8 mouse cellular contexts compared by ENCODE assay signal in the genomic region with DNA sequence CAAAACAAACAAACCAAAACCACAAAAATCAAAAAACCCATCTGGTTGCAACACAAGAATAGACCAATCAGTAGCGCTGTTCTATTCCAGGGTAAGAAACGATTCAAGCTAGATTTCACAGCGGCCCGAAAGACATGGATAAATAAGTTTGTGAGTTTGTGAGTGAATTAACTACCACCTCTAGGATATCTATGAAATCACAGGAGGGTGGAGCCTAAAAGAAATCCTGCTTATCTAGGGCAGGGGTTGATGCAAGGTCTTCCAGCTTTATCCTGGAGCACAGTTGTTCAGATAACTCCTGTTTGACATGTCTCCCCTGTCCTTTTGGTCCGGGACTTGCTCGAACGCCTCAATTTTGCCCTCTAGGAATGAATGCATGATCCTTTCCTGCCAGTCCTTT. TPM values are rescaled to one million over a fixed set of nuclear protein-coding genes. Genes with fewer than 3 reads are reported as not detected.
DNase-seq lines count a peak whose midpoint lies in the region; ATAC-seq and TF ChIP-seq lines count a peak whose summit lies in the region.

No protein-coding gene starts in this region.

- WGBS in cerebellum, adult 2 months, result 20% methylated on average over 7 of the region's 7 CpGs
- WGBS in neural tube, embryonic 11.5 days, result 29% methylated on average over 7 of the region's 7 CpGs
- 30% methylated on average over 7 of the region's 7 CpGs for WGBS in limb, embryonic 14.5 days
- WGBS in stomach, embryonic 15.5 days, result 24% methylated on average over 7 of the region's 7 CpGs

- H3K36me3 ChIP-seq in neural tube, embryonic 11.5 days (ENCODE audit: control insufficient read depth, insufficient read depth, low read length), result no peaks in the 10 kb centered on the region
- no peaks in the 10 kb centered on the region for H3K36me3 ChIP-seq in limb, embryonic 14.5 days (ENCODE audit: control insufficient read depth, insufficient read depth, low read length)
- no peaks in the 10 kb centered on the region for H3K36me3 ChIP-seq in stomach, embryonic 15.5 days

- TF ChIP-seq POLR2A in cerebellum, adult 2 months (IDR thresholded peaks at IDR 0.05; ENCODE audit: borderline replicate concordance, insufficient read depth, low read length), result no peak
- no peak for TF ChIP-seq POLR2A in limb, embryonic 14.5 days (IDR thresholded peaks at IDR 0.05; ENCODE audit: borderline replicate concordance, extremely low read depth, insufficient read depth, insufficient read length)

- H3K9ac ChIP-seq in neural tube, embryonic 11.5 days (ENCODE audit: low read length), result peak overlapping the region; percentile 57
- H3K9ac ChIP-seq in limb, embryonic 14.5 days (ENCODE audit: low read depth, low read length, severe bottlenecking), result peak overlapping the region; percentile 66; the same call in 1 of the 2 replicates
- H3K9ac ChIP-seq in stomach, embryonic 15.5 days, result no peak overlapping the region

- H3K9me3 ChIP-seq in neural tube, embryonic 11.5 days (ENCODE audit: control insufficient read depth, low read length), result no peaks in the 10 kb centered on the region
- H3K9me3 ChIP-seq in limb, embryonic 14.5 days (ENCODE audit: control insufficient read depth, low read length), result no peaks in the 10 kb centered on the region
- no peaks in the 10 kb centered on the region for H3K9me3 ChIP-seq in stomach, embryonic 15.5 days

- no peak for ATAC-seq in neural tube, embryonic 11.5 days (ENCODE audit: insufficient read depth, low FRiP score, low TSS enrichment)
- no peak for ATAC-seq in limb, embryonic 14.5 days (ENCODE audit: low FRiP score, low read depth)
- no peak for ATAC-seq in stomach, embryonic 15.5 days (ENCODE audit: insufficient read depth, low FRiP score, low read depth)

- DNase-seq in cerebellum, adult 2 months, result no peak
- no peak for DNase-seq in cerebellum, postnatal 14 days
- DNase-seq in neural tube, embryonic 11.5 days (ENCODE audit: low spot score), result no peak
- DNase-seq in neural tube, embryonic 10.5 days (ENCODE audit: extremely low spot score, low spot score), result no peak
- no peak for DNase-seq in limb, embryonic 14.5 days (ENCODE audit: low spot score)
- no peak for DNase-seq in left cerebral cortex, adult 8-10 months (ENCODE audit: low spot score in 2 of 2)
- DNase-seq in cerebellum, adult 11 months, result no peak

- H3K4me1 ChIP-seq in cerebellum, adult 2 months (ENCODE audit: control insufficient read depth, insufficient read depth, low read length), result peaks cover 4% of the 10 kb centered on the region; the same call in 1 of the 2 replicates
- H3K4me1 ChIP-seq in neural tube, embryonic 11.5 days (ENCODE audit: control insufficient read depth, insufficient read depth, low read length), result peaks cover 10% of the 10 kb centered on the region; the same call in 1 of the 2 replicates
- peaks cover 16% of the 10 kb centered on the region for H3K4me1 ChIP-seq in limb, embryonic 14.5 days (ENCODE audit: control insufficient read depth, insufficient read depth, low read length)
- peaks cover 28% of the 10 kb centered on the region for H3K4me1 ChIP-seq in stomach, embryonic 15.5 days

- TF ChIP-seq CTCF in cerebellum, adult 2 months (IDR thresholded peaks at IDR 0.05; ENCODE audit: borderline replicate concordance, insufficient read depth, low read depth, low read length), result no peak

- peak overlapping the region; percentile 74 for H3K4me2 ChIP-seq in neural tube, embryonic 11.5 days (ENCODE audit: low read depth)
- H3K4me2 ChIP-seq in limb, embryonic 14.5 days (replicated peaks; ENCODE audit: low read depth, low read length, severe bottlenecking), result peak overlapping the region; percentile 87
- H3K4me2 ChIP-seq in stomach, embryonic 15.5 days, result peak overlapping the region; percentile 81

- H3K27ac ChIP-seq in cerebellum, adult 2 months (ENCODE audit: insufficient read depth, low read length), result no peak overlapping the region
- peak overlapping the region; percentile 54; the same call in 1 of the 2 replicates for H3K27ac ChIP-seq in neural tube, embryonic 11.5 days (ENCODE audit: low read depth, low read length)
- no peak overlapping the region for H3K27ac ChIP-seq in limb, embryonic 14.5 days (replicated peaks; ENCODE audit: low read depth, low read length)
- H3K27ac ChIP-seq in stomach, embryonic 15.5 days, result peak overlapping the region; percentile 31; the same call in 1 of the 2 replicates

- H3K27me3 ChIP-seq in cerebellum, adult 2 months (ENCODE audit: control insufficient read depth, insufficient read depth, low read length), result no peaks in the 10 kb centered on the region
- H3K27me3 ChIP-seq in neural tube, embryonic 11.5 days (ENCODE audit: control insufficient read depth, insufficient read depth, low read length), result no peaks in the 10 kb centered on the region
- H3K27me3 ChIP-seq in limb, embryonic 14.5 days (ENCODE audit: control insufficient read depth, insufficient read depth, low read length), result no peaks in the 10 kb centered on the region
- no peaks in the 10 kb centered on the region for H3K27me3 ChIP-seq in stomach, embryonic 15.5 days (replicated peaks)

- peak overlapping the region; percentile 71 for H3K4me3 ChIP-seq in cerebellum, adult 2 months (replicated peaks; ENCODE audit: insufficient read depth, low read depth, low read length)
- H3K4me3 ChIP-seq in neural tube, embryonic 11.5 days (ENCODE audit: low read depth, low read length), result peak overlapping the region; percentile 52
- peak overlapping the region; percentile 69 for H3K4me3 ChIP-seq in limb, embryonic 14.5 days (replicated peaks; ENCODE audit: low read length)
- peak overlapping the region; percentile 77 for H3K4me3 ChIP-seq in stomach, embryonic 15.5 days (replicated peaks)

RNA-seq across cellular contexts. Expression of gene Scamp2, which starts 0.5 kb away (rescaled TPM):
- 35.5 and 38.8 TPM in 2 replicates for polyA plus RNA-seq in cerebellum, adult 2 months (2012; rRNA removed)
- polyA plus RNA-seq in neural tube, embryonic 11.5 days (2014; fragmentation: Nextera tagmentation; extraction: Ambion mirVana), result 56.7 and 59.6 TPM in 2 replicates
- 75.3 and 99.2 TPM in 2 replicates for polyA plus RNA-seq in limb, embryonic 14.5 days (2012; rRNA removed)
- polyA plus RNA-seq in limb, embryonic 14.5 days (2014; fragmentation: Nextera tagmentation; extraction: Ambion mirVana), result 81.7 and 82.5 TPM in 2 replicates
- polyA plus RNA-seq in stomach, embryonic 15.5 days (2015; fragmentation: Nextera tagmentation; extraction: Ambion mirVana), result 76.6 and 84.2 TPM in 2 replicates
- total RNA-seq in left cerebral cortex, adult 8-10 months (2022), result 10 to 100 TPM; 22.7 to 29.9 (median 27.9) TPM

RNA-seq across cellular contexts. Expression of gene Mpi, which starts 7.7 kb away (rescaled TPM):
- polyA plus RNA-seq in cerebellum, adult 2 months (2012; rRNA removed), result 86.5 and 95.1 TPM in 2 replicates
- polyA plus RNA-seq in neural tube, embryonic 11.5 days (2014; fragmentation: Nextera tagmentation; extraction: Ambion mirVana), result 52.8 and 53.0 TPM in 2 replicates
- 51.0 and 55.6 TPM in 2 replicates for polyA plus RNA-seq in limb, embryonic 14.5 days (2012; rRNA removed)
- polyA plus RNA-seq in limb, embryonic 14.5 days (2014; fragmentation: Nextera tagmentation; extraction: Ambion mirVana), result 34.4 and 37.5 TPM in 2 replicates
- polyA plus RNA-seq in stomach, embryonic 15.5 days (2015; fragmentation: Nextera tagmentation; extraction: Ambion mirVana), result 38.9 and 48.4 TPM in 2 replicates
- 10 to 100 TPM; 64.0 to 74.0 (median 66.0) TPM for total RNA-seq in left cerebral cortex, adult 8-10 months (2022)

RNA-seq across cellular contexts. Expression of gene Fam219b, which starts 22.9 kb away (rescaled TPM):
- 10.9 and 11.0 TPM in 2 replicates for polyA plus RNA-seq in cerebellum, adult 2 months (2012; rRNA removed)
- 15.9 and 18.2 TPM in 2 replicates for polyA plus RNA-seq in neural tube, embryonic 11.5 days (2014; fragmentation: Nextera tagmentation; extraction: Ambion mirVana)
- polyA plus RNA-seq in limb, embryonic 14.5 days (2012; rRNA removed), result 16.2 and 19.0 TPM in 2 replicates
- polyA plus RNA-seq in limb, embryonic 14.5 days (2014; fragmentation: Nextera tagmentation; extraction: Ambion mirVana), result 25.2 and 27.0 TPM in 2 replicates
- polyA plus RNA-seq in stomach, embryonic 15.5 days (2015; fragmentation: Nextera tagmentation; extraction: Ambion mirVana), result 18.7 and 19.7 TPM in 2 replicates
- 10 to 100 TPM; 18.0 to 21.8 (median 20.4) TPM for total RNA-seq in left cerebral cortex, adult 8-10 months (2022)

RNA-seq across cellular contexts. Expression of gene Ulk3, which starts 29.0 kb away (rescaled TPM):
- polyA plus RNA-seq in cerebellum, adult 2 months (2012; rRNA removed), result 39.5 and 40.3 TPM in 2 replicates
- 7.3 and 10.9 TPM in 2 replicates for polyA plus RNA-seq in neural tube, embryonic 11.5 days (2014; fragmentation: Nextera tagmentation; extraction: Ambion mirVana)
- polyA plus RNA-seq in limb, embryonic 14.5 days (2012; rRNA removed), result 41.7 and 47.2 TPM in 2 replicates
- polyA plus RNA-seq in limb, embryonic 14.5 days (2014; fragmentation: Nextera tagmentation; extraction: Ambion mirVana), result 13.1 and 13.8 TPM in 2 replicates
- polyA plus RNA-seq in stomach, embryonic 15.5 days (2015; fragmentation: Nextera tagmentation; extraction: Ambion mirVana), result 17.4 and 19.2 TPM in 2 replicates
- total RNA-seq in left cerebral cortex, adult 8-10 months (2022), result 10 to 100 TPM; 31.8 to 38.2 (median 34.4) TPM

RNA-seq across cellular contexts. Expression of gene Cox5a, which starts 39.2 kb away (rescaled TPM):
- 554 and 607 TPM in 2 replicates for polyA plus RNA-seq in cerebellum, adult 2 months (2012; rRNA removed)
- polyA plus RNA-seq in neural tube, embryonic 11.5 days (2014; fragmentation: Nextera tagmentation; extraction: Ambion mirVana), result 688 and 702 TPM in 2 replicates
- polyA plus RNA-seq in limb, embryonic 14.5 days (2012; rRNA removed), result 168 and 174 TPM in 2 replicates
- 436 and 466 TPM in 2 replicates for polyA plus RNA-seq in limb, embryonic 14.5 days (2014; fragmentation: Nextera tagmentation; extraction: Ambion mirVana)
- polyA plus RNA-seq in stomach, embryonic 15.5 days (2015; fragmentation: Nextera tagmentation; extraction: Ambion mirVana), result 621 and 623 TPM in 2 replicates
- total RNA-seq in left cerebral cortex, adult 8-10 months (2022), result 100 to 1,000 TPM; 378 to 411 (median 394) TPM

Comparison
In these comparisons a context has a peak if more than half of its experiments do, and no peak if none do; other contexts are left out.
1. H3K27ac ChIP-seq: peak in neural tube, embryonic 11.5 days (single experiment) and stomach, embryonic 15.5 days (single experiment); none in cerebellum, adult 2 months (single experiment) and limb, embryonic 14.5 days (single experiment).
2. Peak in every context shown above with its lines, with median percentiles within 50 percentile points of each other: H3K4me3 ChIP-seq and H3K4me2 ChIP-seq.